9 mouse cellular contexts compared by ENCODE assay signal in genomic region chr15:98977759-98978408, GRCm38 (mm10). TPM values are rescaled to one million over a fixed set of nuclear protein-coding genes. Genes with fewer than 3 reads are reported as not detected.
DNase-seq lines count a peak whose midpoint lies in the region; ATAC-seq lines count a peak whose summit lies in the region.
"Had no signal": no experiment of that assay in that cellular context is flagged by ENCODE, and none has a peak within 500 bp of the region (broad histone marks: within the 10 kb centered on the region; RNA-seq: fewer than 3 reads in every experiment).

No protein-coding gene starts in this region.

- intact Hi-C loops in left cerebral cortex, postnatal 14 days (cut with DNase I): no loop called here

- peaks cover 36% of the 10 kb centered on the region for H3K4me1 ChIP-seq in forebrain, embryonic 15.5 days
- H3K4me1 ChIP-seq in neural tube, embryonic 15.5 days: peaks cover 57% of the 10 kb centered on the region

- no peaks in the 10 kb centered on the region for H3K27me3 ChIP-seq in forebrain, embryonic 15.5 days
- no peaks in the 10 kb centered on the region for H3K27me3 ChIP-seq in neural tube, embryonic 15.5 days (replicated peaks)

- peak; percentile 65 to 88 for DNase-seq in adrenal gland, adult (ENCODE audit: inconsistent age in 2 of 2, low spot score in 1 of 2)
- no peak for DNase-seq in adrenal gland, adult 8-10 months
- peak; percentile 85 for DNase-seq in Muller cell, postnatal 12 days (ENCODE audit: inconsistent ontology term)
- DNase-seq in heart, postnatal 4 days: peak; percentile 85
- DNase-seq in left cerebral cortex, postnatal 14 days (ENCODE audit: low spot score in 2 of 2): peak; percentile 74 to 84

- peak overlapping the region; percentile 25; the same call in 1 of the 2 replicates for H3K9ac ChIP-seq in forebrain, embryonic 15.5 days (replicated peaks)
- H3K9ac ChIP-seq in neural tube, embryonic 15.5 days (replicated peaks): peak overlapping the region; percentile 21

- peak overlapping the region; percentile 32 for H3K4me2 ChIP-seq in forebrain, embryonic 15.5 days (replicated peaks)
- H3K4me2 ChIP-seq in neural tube, embryonic 15.5 days: peak overlapping the region; percentile 50

- H3K36me3 ChIP-seq in forebrain, embryonic 15.5 days: no peaks in the 10 kb centered on the region
- H3K36me3 ChIP-seq in neural tube, embryonic 15.5 days: no peaks in the 10 kb centered on the region

- H3K27ac ChIP-seq in forebrain, embryonic 15.5 days (replicated peaks): peak overlapping the region; percentile 78
- peak overlapping the region; percentile 86 for H3K27ac ChIP-seq in neural tube, embryonic 15.5 days (replicated peaks)

- peak; percentile 63 for ATAC-seq in forebrain, embryonic 15.5 days (replicated peaks)
- peak; percentile 64; the same call in 1 of the 2 replicates for ATAC-seq in neural tube, embryonic 15.5 days (ENCODE audit: low FRiP score)
- ATAC-seq in CD4-positive, CD25-positive, alpha-beta regulatory T cell, adult 4 months: no peak

- H3K9me3 ChIP-seq in forebrain, embryonic 15.5 days: no peaks in the 10 kb centered on the region
- H3K9me3 ChIP-seq in neural tube, embryonic 15.5 days (replicated peaks): no peaks in the 10 kb centered on the region

- WGBS in forebrain, embryonic 15.5 days: 30% methylated on average over 14 of the region's 14 CpGs
- WGBS in neural tube, embryonic 15.5 days: 23% methylated on average over 14 of the region's 14 CpGs

- no peak overlapping the region for H3K4me3 ChIP-seq in forebrain, embryonic 15.5 days
- H3K4me3 ChIP-seq in neural tube, embryonic 15.5 days (replicated peaks): peak overlapping the region; percentile 16; the same call in 1 of the 2 replicates
- H3K4me3 ChIP-seq: erythroblast, embryonic 14.5 days had no signal

RNA-seq across cellular contexts. Expression of gene Tuba1a, which starts 24.4 kb away (rescaled TPM):
- total RNA-seq in adrenal gland, adult 8-10 months (2022): 100 to 1,000 TPM in 3 of 4 experiments, 10 to 100 TPM in 1; 70.5 to 196 (median 116) TPM
- 14,933 and 15,115 TPM in 2 replicates for polyA plus RNA-seq in forebrain, embryonic 15.5 days (2015; fragmentation: Nextera tagmentation; extraction: Ambion mirVana)
- 100 to 1,000 TPM; 435 TPM for total RNA-seq in heart, postnatal 4 days (2021)
- 1,000 to 10,000 TPM; 2,132 to 2,150 TPM for total RNA-seq in left cerebral cortex, postnatal 14 days (2021)
- polyA plus RNA-seq in neural tube, embryonic 15.5 days (2015; fragmentation: Nextera tagmentation; extraction: Ambion mirVana): 10,639 and 13,509 TPM in 2 replicates
- 100 to 1,000 TPM; 212 to 259 TPM for polyA plus RNA-seq in CD4-positive, CD25-positive, alpha-beta regulatory T cell, adult 4 months (2017; shearing (Covaris generic))

RNA-seq across cellular contexts. Expression of gene Gm49450, which starts 24.5 kb away (rescaled TPM):
- not detected for total RNA-seq in adrenal gland, adult 8-10 months (2022)
- not detected in 2 replicates for polyA plus RNA-seq in forebrain, embryonic 15.5 days (2015; fragmentation: Nextera tagmentation; extraction: Ambion mirVana)
- not detected for total RNA-seq in heart, postnatal 4 days (2021)
- total RNA-seq in left cerebral cortex, postnatal 14 days (2021): not detected
- not detected in 2 replicates for polyA plus RNA-seq in neural tube, embryonic 15.5 days (2015; fragmentation: Nextera tagmentation; extraction: Ambion mirVana)
- not detected for polyA plus RNA-seq in CD4-positive, CD25-positive, alpha-beta regulatory T cell, adult 4 months (2017; shearing (Covaris generic))
- polyA plus RNA-seq: erythroblast, embryonic 14.5 days had no signal

RNA-seq across cellular contexts. Expression of gene Tuba1b, which starts 43.5 kb away (rescaled TPM):
- total RNA-seq in adrenal gland, adult 8-10 months (2022): 100 to 1,000 TPM; 199 to 221 (median 208) TPM
- 1,138 and 1,204 TPM in 2 replicates for polyA plus RNA-seq in forebrain, embryonic 15.5 days (2015; fragmentation: Nextera tagmentation; extraction: Ambion mirVana)
- total RNA-seq in heart, postnatal 4 days (2021): 100 to 1,000 TPM; 873 to 889 TPM
- total RNA-seq in left cerebral cortex, postnatal 14 days (2021): 100 to 1,000 TPM; 689 to 750 TPM
- 1,446 and 1,534 TPM in 2 replicates for polyA plus RNA-seq in neural tube, embryonic 15.5 days (2015; fragmentation: Nextera tagmentation; extraction: Ambion mirVana)
- 100 to 1,000 TPM; 419 to 534 TPM for polyA plus RNA-seq in CD4-positive, CD25-positive, alpha-beta regulatory T cell, adult 4 months (2017; shearing (Covaris generic))

RNA-seq across cellular contexts. Expression of gene Tuba1c, which starts 51.8 kb away (rescaled TPM):
- 100 to 1,000 TPM; 207 to 347 (median 262) TPM for total RNA-seq in adrenal gland, adult 8-10 months (2022)
- polyA plus RNA-seq in forebrain, embryonic 15.5 days (2015; fragmentation: Nextera tagmentation; extraction: Ambion mirVana): 45.7 and 53.5 TPM in 2 replicates
- 100 to 1,000 TPM; 200 to 203 TPM for total RNA-seq in heart, postnatal 4 days (2021)
- 100 to 1,000 TPM; 129 to 142 TPM for total RNA-seq in left cerebral cortex, postnatal 14 days (2021)
- 12.4 and 52.6 TPM in 2 replicates for polyA plus RNA-seq in neural tube, embryonic 15.5 days (2015; fragmentation: Nextera tagmentation; extraction: Ambion mirVana)
- polyA plus RNA-seq in CD4-positive, CD25-positive, alpha-beta regulatory T cell, adult 4 months (2017; shearing (Covaris generic)): 100 to 1,000 TPM in 1 of 2 experiments, 10 to 100 TPM in 1; 74.6 to 131 TPM

RNA-seq across cellular contexts. Expression of gene Lmbr1l, which starts 59.9 kb away (rescaled TPM):
- 10 to 100 TPM; 12.3 to 33.2 (median 27.8) TPM for total RNA-seq in adrenal gland, adult 8-10 months (2022)
- polyA plus RNA-seq in forebrain, embryonic 15.5 days (2015; fragmentation: Nextera tagmentation; extraction: Ambion mirVana): 43.2 and 45.2 TPM in 2 replicates
- total RNA-seq in heart, postnatal 4 days (2021): 10 to 100 TPM; 14.1 to 15.9 TPM
- total RNA-seq in left cerebral cortex, postnatal 14 days (2021): 10 to 100 TPM; 17.9 to 18.1 TPM
- 27.9 and 28.6 TPM in 2 replicates for polyA plus RNA-seq in neural tube, embryonic 15.5 days (2015; fragmentation: Nextera tagmentation; extraction: Ambion mirVana)
- polyA plus RNA-seq in CD4-positive, CD25-positive, alpha-beta regulatory T cell, adult 4 months (2017; shearing (Covaris generic)): 10 to 100 TPM; 23.3 to 61.6 TPM

Comparison
In these comparisons a context has a peak if more than half of its experiments do, and no peak if none do; other contexts are left out.
1. RNA of gene Tuba1a, which starts 24.4 kb away (total RNA-seq): 2,132 to 2,150 TPM in left cerebral cortex, postnatal 14 days; 435 TPM in heart, postnatal 4 days and 70.5 to 196 TPM in adrenal gland, adult 8-10 months; every median in the first group is over 4 times any median in the second.